Mouse (Mus musculus) lung, postnatal 0 days (tissue): ENCODE data around the gene Gm9195.

Experiments
- CTCF ChIP-seq: IDR thresholded peaks from 2 replicates; pipeline ENCODE4 v1.5.1; 2016; ENCODE audit warnings: antibody characterized with exemption, mild to moderate bottlenecking
- EP300 ChIP-seq: IDR thresholded peaks from 2 replicates; pipeline ENCODE4 v1.6.1; 2016; ENCODE audit warnings: antibody characterized with exemption, mild to moderate bottlenecking, control low read depth

- TF ChIP-seq CTCF (no peak), EP300 (no peak)
Measured at GRCm38 (mm10) chr14:72466384-72466783, 25.3 kb downstream of the Gm9195 start.
